Mouse (Mus musculus) macrophage (primary cell): ENCODE data around the gene Aida. TPM values are rescaled to one million over a fixed set of nuclear protein-coding genes. Genes with fewer than 3 reads are reported as not detected.
"Not testable (repeated sequence)": the region's sequence is repeated elsewhere in the genome, so short reads cannot be mapped to it uniquely, and the experiment has no call there.

Source experiments
- H3K27ac ChIP-seq: fragments of 350-480 bp; formaldehyde crosslinking; 2 replicates; pipeline ENCODE4 v1.9.0; 2021
- H3K36me3 ChIP-seq: fragments of 350-480 bp; formaldehyde crosslinking; 2 replicates; pipeline ENCODE4 v1.9.0; 2021; ENCODE audit errors: inconsistent target
- H3K4me3 ChIP-seq: fragments of 350-480 bp; formaldehyde crosslinking; 2 replicates; pipeline ENCODE4 v1.9.0; 2021; ENCODE audit errors: inconsistent target
- H3K79me2 ChIP-seq: fragments of 350-480 bp; formaldehyde crosslinking; 2 replicates; pipeline ENCODE4 v1.9.0; 2021; ENCODE audit errors: inconsistent target
- WGBS: methylation state at CpG from one replicate; pipeline ENCODE4 v1.1.7; 2026; ENCODE audit warnings: inconsistent platforms; ENCODE audit not compliant: missing documents; 5-methylcytosine and 5-hydroxymethylcytosine counted together
- polyA plus RNA-seq: library from polyadenylated mRNA; stranded (reverse); fragments of 250-400 nt; gene quantifications from 3 replicates; pipeline ENCODE4 v1.2.4, GENCODE M21; 2018; ENCODE audit warnings: inconsistent platforms

The Aida gene
- polyA plus RNA-seq, 1 experiment from 2014 or later = 110 TPM

DNA sequence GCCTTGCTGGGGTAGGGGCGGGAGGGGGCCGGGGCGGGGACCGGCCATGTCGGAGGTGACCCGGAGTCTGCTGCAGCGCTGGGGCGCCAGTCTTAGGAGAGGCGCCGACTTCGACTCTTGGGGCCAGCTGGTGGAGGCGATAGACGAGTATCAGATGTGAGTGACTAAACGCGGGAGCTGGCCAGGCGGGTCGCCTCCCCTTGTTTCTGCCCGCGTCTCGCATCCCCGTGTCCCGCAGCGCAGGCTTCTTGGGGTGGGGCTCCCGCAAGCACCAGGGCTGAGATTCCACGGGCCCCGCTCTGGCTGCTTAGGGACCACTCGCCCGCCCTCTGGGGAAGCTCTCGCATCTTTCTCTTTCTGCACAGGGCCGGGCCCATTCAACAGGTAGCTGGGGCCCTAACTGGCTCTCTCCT is 1.1 kb downstream of the Aida start:
- WGBS = under 1% methylated on average over 23 of the region's 30 CpGs
- Histone ChIP-seq H3K79me2 (peaks cover 79% of the 10 kb centered on the region), H3K4me3 (peak overlapping the region; percentile 51), H3K27ac (peak overlapping the region; percentile 48), H3K36me3 (peaks cover 14% of the 10 kb centered on the region; the same call in 1 of the 2 replicates)

DNA sequence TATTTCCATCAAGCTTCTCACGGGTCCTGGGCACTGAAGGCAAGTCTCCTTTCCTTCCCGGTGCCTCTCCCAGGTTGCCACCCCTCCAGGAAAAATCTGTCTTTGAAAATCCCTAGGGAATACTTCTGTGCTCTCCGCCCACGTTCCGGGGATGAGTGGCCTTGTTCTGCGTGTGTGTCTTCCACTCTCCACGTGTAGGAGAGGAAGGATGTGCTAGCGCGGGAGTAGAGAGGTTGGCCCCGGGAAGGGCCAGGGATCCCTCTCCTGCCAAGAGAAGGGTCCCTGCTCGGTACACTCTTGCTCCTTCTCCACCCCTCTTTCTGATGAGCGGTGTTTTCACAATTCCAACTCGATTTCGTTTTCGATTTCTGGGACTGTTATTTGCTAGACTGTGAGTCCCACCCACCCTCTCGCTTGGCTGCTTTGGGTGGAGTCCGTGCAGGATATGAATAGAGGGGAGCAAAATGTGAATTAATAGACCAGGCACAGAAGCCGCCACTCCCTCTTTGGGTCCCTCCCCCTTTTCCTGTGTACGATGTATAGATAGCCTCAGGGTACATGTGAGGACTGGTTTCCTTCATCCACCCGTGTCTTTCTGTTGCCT is 1.6 kb downstream of the Aida start:
- WGBS = 2% methylated on average over 17 of the region's 20 CpGs
- H3K36me3 ChIP-seq = peaks cover 9% of the 10 kb centered on the region; the same call in 1 of the 2 replicates
- H3K4me3 ChIP-seq = peak overlapping the region; percentile 51

GRCm38 (mm10) chr1:183299161-183299560 is 2.8 kb downstream of the Aida start:
- no peaks in the 10 kb centered on the region for H3K36me3 ChIP-seq
- no peak overlapping the region for H3K4me3 ChIP-seq
- WGBS = 84% methylated on average over 6 of the region's 6 CpGs
- peaks cover 79% of the 10 kb centered on the region for H3K79me2 ChIP-seq
- no peak overlapping the region for H3K27ac ChIP-seq

More for the DNA sequence above, 1.6 kb downstream of the Aida start:
- Histone ChIP-seq H3K27ac (peak overlapping the region; percentile 48), H3K79me2 (peaks cover 79% of the 10 kb centered on the region)

DNA sequence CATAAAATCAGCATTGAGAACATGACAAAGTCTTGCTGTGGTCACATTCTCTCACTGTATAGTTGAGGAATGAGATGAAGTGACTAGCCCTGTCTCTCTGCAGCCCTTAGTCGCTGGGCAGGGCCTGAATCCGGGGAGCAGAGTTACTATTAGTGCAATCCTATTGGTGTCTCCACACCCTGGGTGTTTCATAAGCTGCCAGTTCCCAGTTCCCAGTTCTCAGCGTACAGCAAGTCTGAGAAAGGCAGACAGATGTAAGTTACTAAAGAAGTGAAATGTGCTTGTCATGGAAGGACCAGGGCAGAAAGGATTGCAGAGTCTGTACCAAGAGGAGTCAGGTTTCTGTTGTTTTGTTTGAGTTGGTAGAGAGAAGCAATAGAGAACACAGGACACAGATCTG is 11.2 kb downstream of the Aida start:
- Histone ChIP-seq H3K27ac (no peak overlapping the region), H3K79me2 (peaks cover 60% of the 10 kb centered on the region), H3K36me3 (peaks cover 62% of the 10 kb centered on the region; the same call in 1 of the 2 replicates), H3K4me3 (no peak overlapping the region)
- WGBS = 64% methylated on average over 3 of the region's 3 CpGs

GRCm38 (mm10) chr1:183308476-183308875 is 12.1 kb downstream of the Aida start:
- peaks cover 72% of the 10 kb centered on the region for H3K36me3 ChIP-seq
- H3K27ac ChIP-seq = no peak overlapping the region
- H3K4me3 ChIP-seq = no peak overlapping the region
- peaks cover 50% of the 10 kb centered on the region for H3K79me2 ChIP-seq
- 95% methylated on average over 1 of the region's 1 CpGs for WGBS

DNA sequence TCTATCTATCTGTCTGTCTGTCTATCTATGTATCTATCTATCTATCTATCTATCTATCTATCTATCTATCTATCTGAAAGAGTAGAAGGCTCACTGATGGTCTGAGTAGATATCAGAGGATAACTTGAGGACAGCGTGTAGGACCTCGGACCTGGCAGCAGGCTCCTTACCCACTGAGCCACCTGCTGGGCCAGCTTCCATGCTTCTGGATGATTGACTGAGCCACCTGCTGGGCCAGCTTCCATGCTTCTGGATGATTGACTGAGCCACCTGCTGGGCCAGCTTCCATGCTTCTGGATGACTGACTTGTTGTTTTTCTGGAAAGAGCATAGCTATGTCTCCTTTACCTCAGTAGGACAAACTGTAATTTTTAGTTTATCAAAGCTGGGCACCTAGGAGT is 13.2 kb downstream of the Aida start:
- WGBS = 89% methylated on average over 2 of the region's 2 CpGs
- H3K4me3 ChIP-seq, H3K27ac ChIP-seq: not testable (repeated sequence)
- Histone ChIP-seq H3K36me3 (peaks cover 79% of the 10 kb centered on the region), H3K79me2 (peaks cover 39% of the 10 kb centered on the region)

DNA sequence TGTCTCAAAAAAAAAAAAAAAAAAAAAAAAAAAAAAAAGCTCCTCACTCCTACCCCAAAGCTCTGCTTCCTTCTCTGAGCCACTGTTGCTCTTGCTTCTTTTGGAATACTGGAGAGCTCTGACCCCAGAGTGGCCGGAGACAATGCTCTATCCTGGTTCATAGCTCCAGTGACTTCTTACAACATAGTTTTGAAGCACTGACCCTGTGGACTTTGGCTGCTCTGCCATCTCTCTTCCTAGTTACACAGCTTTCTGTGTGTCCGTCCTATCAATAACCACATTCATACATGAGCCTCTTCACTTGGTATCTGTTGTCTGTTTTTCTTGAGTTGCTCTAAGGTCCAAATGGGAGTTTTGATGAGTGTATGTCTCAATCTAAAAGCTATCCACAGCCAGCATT is 15.7 kb downstream of the Aida start:
- WGBS = 100% methylated on average over 1 of the region's 2 CpGs
- Histone ChIP-seq H3K27ac (no peak overlapping the region), H3K4me3 (no peak overlapping the region), H3K79me2 (peaks cover 25% of the 10 kb centered on the region; the same call in 1 of the 2 replicates), H3K36me3 (peaks cover 81% of the 10 kb centered on the region)

GRCm38 (mm10) chr1:183315783-183316182 is 19.4 kb downstream of the Aida start:
- H3K36me3 ChIP-seq = peaks cover 64% of the 10 kb centered on the region
- WGBS = 83% methylated on average over 2 of the region's 2 CpGs
- H3K4me3 ChIP-seq = no peak overlapping the region
- H3K27ac ChIP-seq = no peak overlapping the region
- H3K79me2 ChIP-seq = peaks cover 8% of the 10 kb centered on the region; the same call in 1 of the 2 replicates

- no peak overlapping the region for H3K4me3 ChIP-seq
Measured at GRCm38 (mm10) chr1:183320708-183321107, 24.3 kb downstream of the Aida start.

GRCm38 (mm10) chr1:183322496-183322895 is 26.1 kb downstream of the Aida start:
- WGBS = 57% methylated on average over 2 of the region's 5 CpGs
- not testable (repeated sequence) for H3K4me3 ChIP-seq, H3K79me2 ChIP-seq, H3K27ac ChIP-seq
- peaks cover 40% of the 10 kb centered on the region for H3K36me3 ChIP-seq

More at GRCm38 (mm10) chr1:183320708-183321107, 24.3 kb downstream of the Aida start:
- H3K36me3 ChIP-seq = peaks cover 40% of the 10 kb centered on the region
- peak overlapping the region; percentile 69 for H3K27ac ChIP-seq
- 3% methylated on average over 3 of the region's 3 CpGs for WGBS
- H3K79me2 ChIP-seq = no peaks in the 10 kb centered on the region

DNA sequence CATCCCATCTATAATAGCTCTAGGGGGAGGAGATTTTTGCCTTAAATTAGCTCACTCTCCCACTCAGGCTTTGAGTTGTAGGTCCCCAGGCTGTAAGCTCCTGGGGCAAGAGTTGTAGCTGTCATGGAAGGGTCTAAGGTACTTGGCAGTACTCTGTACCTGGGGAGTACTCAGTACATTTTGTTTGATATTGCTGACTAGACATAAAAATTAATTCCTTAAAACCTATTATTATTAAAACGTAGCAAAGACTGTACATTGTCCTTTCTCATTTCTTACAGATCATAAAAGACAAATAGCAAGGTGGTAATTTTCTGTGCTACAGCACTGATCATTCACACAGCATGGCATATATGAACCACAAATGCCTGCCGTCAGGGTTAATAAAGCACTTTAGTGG is 27.5 kb downstream of the Aida start:
- Histone ChIP-seq H3K27ac (no peak overlapping the region), H3K79me2 (no peaks in the 10 kb centered on the region), H3K36me3 (peaks cover 53% of the 10 kb centered on the region), H3K4me3 (no peak overlapping the region)
- 96% methylated on average over 2 of the region's 2 CpGs for WGBS

DNA sequence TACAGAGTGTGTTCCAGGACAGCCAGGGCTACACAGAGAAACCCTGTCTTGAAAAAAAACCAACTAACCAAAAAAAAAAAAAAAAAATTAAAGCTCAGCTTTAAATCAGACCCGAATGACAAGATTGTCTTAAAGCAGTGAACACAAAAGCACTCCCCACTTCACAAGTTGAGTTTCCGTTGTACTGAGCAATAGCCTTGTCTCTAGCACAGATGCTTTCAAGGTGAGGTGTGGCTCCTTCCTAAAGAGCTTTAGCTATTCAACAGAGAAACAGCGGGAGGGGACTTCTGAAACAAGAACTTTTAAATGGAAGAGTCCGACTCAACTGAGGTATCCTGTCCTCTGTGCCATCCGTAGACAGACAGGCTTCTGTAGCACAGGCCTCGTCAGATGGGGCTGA is 28.0 kb downstream of the Aida start:
- no peak overlapping the region for H3K4me3 ChIP-seq
- H3K79me2 ChIP-seq = no peaks in the 10 kb centered on the region
- H3K27ac ChIP-seq = no peak overlapping the region
- 94% methylated on average over 6 of the region's 6 CpGs for WGBS
- H3K36me3 ChIP-seq = peaks cover 58% of the 10 kb centered on the region

GRCm38 (mm10) chr1:183327171-183327570 is 30.8 kb downstream of the Aida start:
- H3K79me2 ChIP-seq = no peaks in the 10 kb centered on the region
- 64% methylated on average over 8 of the region's 8 CpGs for WGBS
- H3K36me3 ChIP-seq = peaks cover 82% of the 10 kb centered on the region
- no peak overlapping the region for H3K27ac ChIP-seq
- H3K4me3 ChIP-seq = no peak overlapping the region

DNA sequence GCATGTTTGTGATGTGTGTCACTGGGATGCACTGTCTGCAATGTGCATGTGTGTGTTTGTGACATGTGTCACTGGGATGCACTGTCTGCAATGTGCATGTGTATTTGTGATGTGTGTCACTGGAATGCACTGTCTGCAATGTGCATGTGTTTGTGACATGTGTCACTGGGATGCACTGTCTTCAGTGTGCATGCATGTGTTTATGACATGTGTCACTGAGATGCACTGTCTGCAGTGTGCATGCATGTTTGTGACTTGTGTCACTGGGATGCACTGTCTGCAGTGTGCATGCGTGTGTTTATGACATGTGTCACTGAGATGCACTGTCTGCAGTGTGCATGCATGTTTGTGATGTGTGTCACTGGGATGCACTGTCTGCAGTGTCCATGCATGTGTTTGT is 46.5 kb downstream of the Aida start:
- H3K36me3 ChIP-seq = peaks cover 35% of the 10 kb centered on the region
- H3K4me3 ChIP-seq, H3K27ac ChIP-seq: not testable (repeated sequence)
- 100% methylated on average over 1 of the region's 1 CpGs for WGBS
- H3K79me2 ChIP-seq = peaks cover 41% of the 10 kb centered on the region

GRCm38 (mm10) chr1:183344886-183345816 is 48.8 kb downstream of the Aida start:
- peak overlapping the region; percentile 60 for H3K27ac ChIP-seq
- under 1% methylated on average over 72 of the region's 72 CpGs for WGBS
- H3K36me3 ChIP-seq = peaks cover 19% of the 10 kb centered on the region
- H3K79me2 ChIP-seq = peaks cover 41% of the 10 kb centered on the region
- peak overlapping the region; percentile 92 for H3K4me3 ChIP-seq
